Mouse (Mus musculus) liver, embryonic 13.5 days (tissue): Measurements from ENCODE around the gene Ahcyl2. TPM values are rescaled to one million over a fixed set of nuclear protein-coding genes. Genes with fewer than 3 reads are reported as not detected.

Experiments used
- ATAC-seq: fragments of 200-750 bp; cut with Nextera tagmentation; 2 replicates; pipeline ENCODE4 v1.8.0; 2017; ENCODE audit warnings: low read depth, mild to moderate bottlenecking, moderate number of reproducible peaks, moderate library complexity
- DNase-seq: peaks from one replicate; pipeline ENCODE4 v3.0.0; 2022
- H3K27ac ChIP-seq: fragments of 300-500 bp; sonication (generic); 2 replicates; pipeline ENCODE4 v1.5.1; 2015; ENCODE audit warnings: moderate library complexity, mild to moderate bottlenecking, inconsistent platforms
- H3K27me3 ChIP-seq: fragments of 300-500 bp; sonication (generic); 2 replicates; pipeline ENCODE4 v1.6.1; 2015; ENCODE audit warnings: mild to moderate bottlenecking, inconsistent platforms
- H3K36me3 ChIP-seq: fragments of 300-500 bp; sonication (generic); 2 replicates; pipeline ENCODE4 v1.6.1; 2015; ENCODE audit warnings: mild to moderate bottlenecking, inconsistent platforms
- H3K4me1 ChIP-seq: fragments of 300-500 bp; sonication (generic); replicated peaks from 2 replicates; pipeline ENCODE4 v1.6.1; 2015; ENCODE audit warnings: inconsistent platforms
- H3K4me2 ChIP-seq: fragments of 300-500 bp; sonication (generic); 2 replicates; pipeline ENCODE4 v1.6.1; 2015; ENCODE audit warnings: inconsistent platforms, mild to moderate bottlenecking, moderate library complexity
- H3K4me3 ChIP-seq: fragments of 300-500 bp; sonication (generic); replicated peaks from 2 replicates; pipeline ENCODE4 v1.5.1; 2015; ENCODE audit warnings: mild to moderate bottlenecking, inconsistent platforms
- H3K9ac ChIP-seq: fragments of 300-500 bp; sonication (generic); 2 replicates; pipeline ENCODE4 v1.6.1; 2015; ENCODE audit warnings: mild to moderate bottlenecking, inconsistent platforms
- H3K9me3 ChIP-seq: fragments of 300-500 bp; sonication (generic); replicated peaks from 2 replicates; pipeline ENCODE4 v1.6.1; 2016; ENCODE audit warnings: inconsistent platforms
- WGBS: fragments of 180-500 bp; shearing (Covaris S2); methylation state at CpG from one replicate; pipeline ENCODE4 v1.1.7; 2015; ENCODE audit not compliant: insufficient replicate concordance; 5-methylcytosine and 5-hydroxymethylcytosine counted together
- polyA plus RNA-seq: library from polyadenylated mRNA; unstranded; fragments of >200 nt; fragmentation: Nextera tagmentation; extraction: Ambion mirVana; gene quantifications from 2 replicates; pipeline ENCODE4 v1.2.1, GENCODE M21; 2015

Gene Ahcyl2
- polyA plus RNA-seq, 1 experiment from 2014 or later = 4.1 TPM

DNA sequence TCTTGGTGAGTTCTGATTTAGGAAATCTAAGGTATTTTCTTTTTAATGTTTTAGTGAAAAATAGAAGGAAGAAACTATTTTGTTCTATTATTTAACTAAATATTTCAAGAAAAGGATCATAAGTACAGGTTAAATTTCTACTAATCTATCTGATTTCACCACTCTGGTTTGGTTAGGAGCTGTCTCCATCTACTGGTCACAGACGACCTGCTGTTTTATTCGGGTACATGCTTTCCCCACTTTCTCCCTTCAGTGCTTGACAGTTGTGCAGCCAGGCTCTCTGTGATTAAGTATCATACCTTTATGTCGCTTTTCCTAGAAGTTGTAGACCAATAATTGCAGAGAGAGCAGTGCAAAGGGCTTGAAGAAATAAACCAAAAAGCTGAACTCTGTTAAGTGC lies 51.5 kb downstream of the Ahcyl2 start:
- peak; percentile 11 for DNase-seq
- H3K9ac ChIP-seq = no peak overlapping the region
- no peak overlapping the region for H3K27ac ChIP-seq
- H3K9me3 ChIP-seq = no peaks in the 10 kb centered on the region
- H3K36me3 ChIP-seq = no peaks in the 10 kb centered on the region
- no peak overlapping the region for H3K4me3 ChIP-seq
- 22% methylated on average over 3 of the region's 3 CpGs for WGBS
- H3K4me2 ChIP-seq = no peak overlapping the region
- ATAC-seq = no peak
- no peaks in the 10 kb centered on the region for H3K27me3 ChIP-seq
- H3K4me1 ChIP-seq = no peaks in the 10 kb centered on the region

DNA sequence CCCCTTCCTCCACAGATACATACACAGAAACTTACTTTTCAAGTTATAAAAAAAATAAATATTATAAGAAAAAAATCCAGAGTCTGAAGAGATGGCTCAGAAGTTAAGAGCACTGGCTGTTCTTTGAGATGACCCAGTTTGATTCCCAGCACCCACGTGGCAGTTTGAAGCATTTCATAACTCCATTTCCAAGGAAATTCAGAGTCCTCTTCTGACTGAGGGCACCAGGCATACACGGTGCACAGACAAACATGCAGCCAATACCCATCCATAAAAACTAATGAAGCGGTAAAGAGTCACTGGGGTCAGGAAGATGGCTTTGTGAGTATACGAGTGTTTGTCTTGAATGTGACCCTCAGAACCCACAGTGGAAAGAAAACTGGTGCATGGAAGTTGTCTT lies 52.5 kb downstream of the Ahcyl2 start:
- Histone ChIP-seq H3K4me1 (no peaks in the 10 kb centered on the region), H3K27ac (no peak overlapping the region), H3K36me3 (no peaks in the 10 kb centered on the region), H3K9me3 (no peaks in the 10 kb centered on the region), H3K4me2 (no peak overlapping the region), H3K27me3 (no peaks in the 10 kb centered on the region), H3K9ac (no peak overlapping the region), H3K4me3 (no peak overlapping the region)
- DNase-seq (no peak), ATAC-seq (no peak)
- WGBS = 75% methylated on average over 4 of the region's 4 CpGs

DNA sequence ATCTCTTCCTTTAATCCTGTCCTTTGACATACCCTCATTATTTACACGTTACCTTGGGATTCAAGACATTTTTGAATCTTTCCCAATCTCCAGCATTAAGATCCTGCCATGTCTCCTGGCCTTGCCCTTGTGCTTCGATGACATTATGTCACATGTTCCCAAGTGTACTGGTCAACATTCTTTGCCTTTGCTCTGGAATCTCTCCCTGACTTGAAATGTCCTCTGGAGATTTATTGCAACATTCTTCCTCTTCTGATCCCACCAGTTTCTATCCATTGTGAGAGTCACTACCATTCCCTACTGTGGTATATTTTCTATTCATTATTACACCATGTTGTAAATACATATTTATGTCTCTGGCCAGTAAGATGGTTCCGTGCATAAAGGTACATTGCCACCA lies 53.1 kb downstream of the Ahcyl2 start:
- no peak overlapping the region for H3K27ac ChIP-seq
- H3K4me1 ChIP-seq = no peaks in the 10 kb centered on the region
- H3K4me3 ChIP-seq = no peak overlapping the region
- H3K9me3 ChIP-seq = no peaks in the 10 kb centered on the region
- ATAC-seq (no peak), DNase-seq (no peak)
- WGBS = 78% methylated on average over 3 of the region's 3 CpGs
- no peaks in the 10 kb centered on the region for H3K27me3 ChIP-seq
- H3K36me3 ChIP-seq = no peaks in the 10 kb centered on the region
- no peak overlapping the region for H3K4me2 ChIP-seq
- H3K9ac ChIP-seq = no peak overlapping the region

DNA sequence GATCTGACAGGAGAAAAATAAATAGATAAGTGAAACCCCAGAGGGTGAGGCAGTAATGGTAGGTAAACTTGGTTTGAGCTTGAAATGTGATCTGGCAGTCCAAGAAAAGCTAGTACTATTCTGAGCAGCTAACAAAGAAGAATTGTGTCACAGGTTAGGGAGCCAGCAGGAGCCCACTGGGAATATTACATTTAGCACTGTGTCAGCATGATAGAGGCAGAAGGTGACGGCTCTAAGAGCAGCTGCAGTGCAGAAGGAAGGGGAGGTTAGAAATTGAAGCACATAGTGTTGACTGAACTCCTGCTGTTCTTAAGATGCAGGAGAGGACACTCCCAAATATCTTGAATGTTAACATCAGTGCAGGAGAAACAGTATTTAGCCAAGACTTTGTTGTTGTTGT lies 54.0 kb downstream of the Ahcyl2 start:
- DNase-seq = no peak
- Histone ChIP-seq H3K27ac (no peak overlapping the region), H3K27me3 (no peaks in the 10 kb centered on the region), H3K4me3 (no peak overlapping the region), H3K4me2 (no peak overlapping the region), H3K4me1 (no peaks in the 10 kb centered on the region), H3K9ac (no peak overlapping the region), H3K36me3 (no peaks in the 10 kb centered on the region), H3K9me3 (no peaks in the 10 kb centered on the region)
- 77% methylated on average over 1 of the region's 1 CpGs for WGBS
- no peak for ATAC-seq

DNA sequence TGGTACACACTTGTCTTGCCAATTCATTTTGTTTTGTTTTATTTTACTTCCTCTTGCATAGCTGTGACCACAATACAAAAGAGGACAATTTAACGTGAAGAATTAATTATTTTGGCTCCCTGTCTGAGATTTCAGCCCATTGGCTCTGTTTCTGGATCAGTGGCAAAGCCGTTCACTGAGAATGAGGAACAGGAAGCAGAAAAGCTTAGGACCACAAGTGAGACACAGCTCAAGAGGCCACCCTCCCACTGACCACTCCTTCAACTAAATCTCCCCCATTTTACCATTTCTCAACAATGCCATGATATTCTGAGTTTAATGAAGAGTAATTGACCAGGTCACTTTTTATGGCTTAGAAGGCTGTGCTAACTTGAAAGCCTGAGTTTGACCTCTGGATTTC lies 57.5 kb downstream of the Ahcyl2 start:
- ATAC-seq (no peak), DNase-seq (no peak)
- Histone ChIP-seq H3K4me2 (no peak overlapping the region), H3K4me3 (no peak overlapping the region), H3K36me3 (no peaks in the 10 kb centered on the region), H3K9me3 (no peaks in the 10 kb centered on the region), H3K27ac (no peak overlapping the region), H3K27me3 (no peaks in the 10 kb centered on the region), H3K9ac (no peak overlapping the region), H3K4me1 (no peaks in the 10 kb centered on the region)
- WGBS = 40% methylated on average over 2 of the region's 2 CpGs

DNA sequence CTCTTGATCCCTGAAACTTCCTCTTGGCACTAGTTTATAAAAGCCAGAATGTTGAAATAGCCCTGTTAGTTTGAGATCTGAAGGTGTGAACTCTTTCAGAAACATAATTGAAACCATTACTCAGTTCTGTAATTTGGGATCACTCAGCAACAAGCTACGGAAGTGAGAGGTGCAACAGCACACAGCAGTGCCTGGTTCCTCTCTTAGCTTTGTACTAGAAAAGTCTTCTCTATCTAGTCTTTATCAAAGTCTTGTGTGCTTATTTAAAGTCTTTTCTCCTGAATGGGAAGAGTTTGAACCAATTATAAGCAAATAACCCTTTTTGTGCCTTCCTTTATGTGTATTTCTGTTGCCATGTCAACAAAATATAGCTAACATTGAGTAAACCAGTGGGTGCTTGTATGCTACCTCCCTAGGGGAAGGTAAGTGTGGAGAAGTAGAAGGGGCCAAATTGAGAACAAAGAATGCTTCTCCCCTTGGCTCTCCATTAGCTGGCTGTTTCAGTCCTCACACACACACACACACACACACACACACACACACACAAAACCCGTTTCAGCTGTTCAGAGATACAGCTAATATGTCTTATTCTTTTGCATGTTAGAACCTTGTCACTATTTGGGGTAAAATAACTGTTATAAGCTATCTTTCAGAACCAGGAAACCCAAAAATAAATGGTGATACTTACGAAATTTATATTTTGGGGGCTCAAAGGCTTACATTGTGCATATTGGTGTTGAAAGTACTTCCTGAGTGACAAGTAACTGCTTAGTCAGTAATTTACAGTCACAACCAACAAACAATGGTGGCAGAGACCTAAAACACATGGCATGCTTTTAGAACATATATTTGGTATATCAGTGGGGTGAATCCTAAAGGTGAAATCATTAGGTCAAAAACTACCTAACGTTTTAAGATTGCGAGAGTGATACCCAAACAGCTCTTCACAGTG lies 59.8 kb downstream of the Ahcyl2 start:
- no peak overlapping the region for H3K4me3 ChIP-seq
- WGBS = 73% methylated on average over 5 of the region's 5 CpGs
- H3K4me2 ChIP-seq = no peak overlapping the region
- H3K9ac ChIP-seq = no peak overlapping the region
- no peaks in the 10 kb centered on the region for H3K36me3 ChIP-seq
- no peak overlapping the region for H3K27ac ChIP-seq
- no peaks in the 10 kb centered on the region for H3K4me1 ChIP-seq
- H3K9me3 ChIP-seq = no peaks in the 10 kb centered on the region
- DNase-seq (no peak), ATAC-seq (no peak)
- H3K27me3 ChIP-seq = no peaks in the 10 kb centered on the region

DNA sequence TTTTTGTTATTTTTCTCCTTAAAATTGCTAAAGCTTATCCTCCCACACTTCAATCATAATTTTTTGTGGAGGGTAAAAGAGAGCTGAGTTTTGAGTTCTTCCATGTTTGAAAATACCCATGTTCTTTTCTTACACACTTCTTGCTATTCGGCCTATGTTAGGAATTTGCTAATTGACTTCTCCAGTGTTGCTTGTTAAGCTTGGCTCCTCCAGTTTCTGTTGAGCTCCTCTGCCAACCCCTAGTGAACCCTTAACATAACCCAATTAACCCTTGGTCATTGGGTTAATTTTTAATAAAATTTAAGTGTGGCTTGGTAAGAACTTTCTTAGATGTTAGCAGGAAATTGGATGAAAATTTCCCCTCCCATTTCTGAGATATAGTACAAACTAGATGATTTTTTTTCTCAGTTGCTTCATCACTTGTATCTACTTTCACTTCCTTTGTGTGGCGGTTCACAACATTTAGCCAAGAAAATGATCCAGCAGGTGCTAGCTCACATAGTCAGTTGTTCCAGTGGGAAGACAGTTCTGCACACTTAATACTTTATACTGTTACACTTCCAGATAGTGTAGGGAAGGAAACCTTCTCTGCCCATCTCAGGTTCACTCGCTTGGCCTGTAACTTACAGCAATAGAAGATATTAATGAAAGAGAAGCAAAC lies 60.9 kb downstream of the Ahcyl2 start:
- Histone ChIP-seq H3K27ac (no peak overlapping the region), H3K36me3 (no peaks in the 10 kb centered on the region), H3K27me3 (no peaks in the 10 kb centered on the region), H3K4me3 (no peak overlapping the region), H3K9me3 (no peaks in the 10 kb centered on the region), H3K4me1 (no peaks in the 10 kb centered on the region), H3K4me2 (no peak overlapping the region), H3K9ac (no peak overlapping the region)
- 79% methylated on average over 3 of the region's 3 CpGs for WGBS
- ATAC-seq = no peak
- no peak for DNase-seq

DNA sequence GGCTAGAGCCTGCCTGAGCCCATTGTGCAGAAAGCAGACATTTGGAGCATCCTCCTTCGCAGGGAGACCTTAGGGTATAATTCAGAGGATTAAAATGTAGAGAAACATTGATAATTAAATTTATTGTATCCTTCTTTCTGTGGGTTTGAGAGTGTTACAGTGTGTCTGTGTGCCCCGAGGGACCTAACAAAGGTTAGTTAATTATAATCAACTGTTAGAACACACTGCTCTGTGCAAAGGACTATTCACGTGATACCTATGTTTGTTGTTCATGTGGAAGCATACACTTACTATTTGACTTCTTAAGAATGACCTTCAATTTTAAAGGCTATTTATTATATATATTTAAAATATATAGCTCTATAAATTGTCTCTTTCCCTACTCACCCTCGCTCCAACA lies 64.5 kb downstream of the Ahcyl2 start:
- Histone ChIP-seq H3K4me1 (peaks cover 7% of the 10 kb centered on the region; the same call in 1 of the 2 replicates), H3K27me3 (no peaks in the 10 kb centered on the region), H3K4me2 (no peak overlapping the region), H3K9ac (no peak overlapping the region), H3K27ac (no peak overlapping the region), H3K4me3 (no peak overlapping the region), H3K36me3 (no peaks in the 10 kb centered on the region), H3K9me3 (no peaks in the 10 kb centered on the region)
- 73% methylated on average over 4 of the region's 4 CpGs for WGBS
- ATAC-seq = no peak
- DNase-seq = no peak

DNA sequence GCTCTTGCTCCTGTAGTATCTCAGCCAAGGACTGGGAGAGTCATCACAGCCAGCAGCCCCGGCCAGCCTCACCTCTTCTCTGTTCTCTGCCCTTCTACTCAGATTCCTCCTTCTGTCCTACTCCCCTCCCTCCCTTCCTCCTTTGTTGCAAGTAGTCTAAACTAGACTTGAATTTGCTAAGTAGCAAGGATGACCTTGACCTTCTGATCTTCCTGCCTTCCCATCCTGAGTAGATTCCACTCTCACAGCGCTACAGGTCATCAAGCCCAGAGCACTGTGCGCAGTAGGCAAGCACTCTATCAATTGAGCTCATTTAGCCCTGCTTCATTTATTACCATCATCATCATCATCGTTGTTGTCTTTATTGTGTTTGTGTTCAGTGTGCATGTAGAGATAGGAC lies 65.3 kb downstream of the Ahcyl2 start:
- Histone ChIP-seq H3K27ac (no peak overlapping the region), H3K9me3 (no peaks in the 10 kb centered on the region), H3K27me3 (no peaks in the 10 kb centered on the region), H3K4me1 (peaks cover 7% of the 10 kb centered on the region; the same call in 1 of the 2 replicates), H3K36me3 (no peaks in the 10 kb centered on the region), H3K4me3 (no peak overlapping the region), H3K4me2 (no peak overlapping the region), H3K9ac (no peak overlapping the region)
- no peak for DNase-seq
- WGBS = 73% methylated on average over 4 of the region's 4 CpGs
- no peak for ATAC-seq

DNA sequence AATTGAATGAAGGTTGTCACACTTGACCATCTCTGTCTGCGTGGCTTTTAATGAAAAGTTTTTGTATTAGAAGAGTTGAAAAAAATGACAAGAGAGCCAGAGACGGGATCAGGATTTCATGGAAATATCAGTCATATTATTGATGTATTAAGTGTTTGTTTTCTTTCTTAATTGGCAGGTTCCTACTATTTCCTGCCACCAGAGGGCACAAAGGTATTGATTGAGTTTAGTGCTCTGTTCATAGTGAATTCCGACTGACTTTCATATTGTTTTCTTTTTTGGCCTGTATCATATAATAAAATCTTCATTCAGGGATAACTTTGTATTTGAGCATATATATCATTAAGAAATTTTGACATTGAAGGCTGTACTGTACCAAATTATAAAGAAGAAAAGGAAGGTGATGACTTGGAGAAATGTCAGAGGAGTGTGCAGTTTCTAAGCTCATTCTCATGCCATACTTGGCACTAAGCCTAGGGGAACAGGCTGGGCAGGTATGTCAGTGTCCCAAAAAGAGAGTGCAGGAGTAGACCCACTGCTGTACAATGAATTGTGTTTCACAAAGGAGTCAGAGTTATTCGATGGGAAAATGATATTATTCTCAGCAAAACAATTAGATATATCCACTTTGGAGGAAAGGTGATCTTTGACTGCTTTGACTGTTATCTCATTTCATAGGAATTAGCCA lies 65.9 kb downstream of the Ahcyl2 start:
- Histone ChIP-seq H3K4me1 (peaks cover 7% of the 10 kb centered on the region; the same call in 1 of the 2 replicates), H3K4me3 (no peak overlapping the region), H3K27ac (no peak overlapping the region), H3K9ac (no peak overlapping the region), H3K27me3 (no peaks in the 10 kb centered on the region), H3K36me3 (no peaks in the 10 kb centered on the region), H3K9me3 (no peaks in the 10 kb centered on the region), H3K4me2 (no peak overlapping the region)
- ATAC-seq (no peak), DNase-seq (no peak)
- 56% methylated on average over 4 of the region's 4 CpGs for WGBS

DNA sequence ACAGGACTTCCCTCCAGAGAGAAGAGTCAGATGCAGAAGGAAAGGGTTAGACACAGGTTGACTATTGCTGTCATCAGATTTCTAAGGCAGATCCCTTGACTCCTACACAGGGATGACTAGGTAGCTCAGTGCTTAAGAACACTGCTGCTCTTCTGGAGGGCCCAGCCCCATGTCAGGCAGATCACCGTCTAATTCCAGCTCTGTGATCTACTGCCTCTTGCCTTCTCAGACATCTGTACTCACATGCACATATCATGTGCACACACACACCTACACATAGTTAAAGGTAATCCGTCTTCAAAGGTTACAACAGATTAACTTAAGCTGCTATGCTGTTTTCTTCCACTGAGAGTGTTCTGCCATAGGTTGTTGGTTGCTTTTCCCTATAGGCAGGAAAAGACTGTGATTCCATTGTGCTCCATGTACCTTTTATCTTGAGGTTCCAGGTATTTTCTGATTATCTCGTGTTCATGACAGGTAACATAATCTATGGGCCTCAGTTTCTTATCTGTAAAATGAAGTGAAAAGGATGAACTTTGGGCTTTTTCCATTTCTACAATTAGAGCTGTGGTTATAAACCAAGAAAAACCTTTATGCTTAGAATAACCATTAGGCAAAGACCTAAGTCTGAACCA lies 67.8 kb downstream of the Ahcyl2 start:
- Histone ChIP-seq H3K27me3 (no peaks in the 10 kb centered on the region), H3K36me3 (no peaks in the 10 kb centered on the region), H3K4me2 (no peak overlapping the region), H3K27ac (no peak overlapping the region), H3K9ac (no peak overlapping the region), H3K4me3 (no peak overlapping the region), H3K4me1 (peaks cover 7% of the 10 kb centered on the region; the same call in 1 of the 2 replicates), H3K9me3 (no peaks in the 10 kb centered on the region)
- ATAC-seq (no peak), DNase-seq (no peak)
- WGBS = 68% methylated on average over 3 of the region's 3 CpGs
